Mouse (Mus musculus) spleen, postnatal 36 days (tissue): ENCODE measurements around the gene Gzf1.
A peak's percentile ranks its signal among the peaks of the same experiment; 100 is the strongest.

Experiments used
- DNase-seq, 2 experiments: peaks; one replicate each; pipeline ENCODE4 v3.0.0; 2022; ENCODE audit warnings: low spot score in 2 of 2, mixed read lengths in 1 of 2

Gene Gzf1

DNA sequence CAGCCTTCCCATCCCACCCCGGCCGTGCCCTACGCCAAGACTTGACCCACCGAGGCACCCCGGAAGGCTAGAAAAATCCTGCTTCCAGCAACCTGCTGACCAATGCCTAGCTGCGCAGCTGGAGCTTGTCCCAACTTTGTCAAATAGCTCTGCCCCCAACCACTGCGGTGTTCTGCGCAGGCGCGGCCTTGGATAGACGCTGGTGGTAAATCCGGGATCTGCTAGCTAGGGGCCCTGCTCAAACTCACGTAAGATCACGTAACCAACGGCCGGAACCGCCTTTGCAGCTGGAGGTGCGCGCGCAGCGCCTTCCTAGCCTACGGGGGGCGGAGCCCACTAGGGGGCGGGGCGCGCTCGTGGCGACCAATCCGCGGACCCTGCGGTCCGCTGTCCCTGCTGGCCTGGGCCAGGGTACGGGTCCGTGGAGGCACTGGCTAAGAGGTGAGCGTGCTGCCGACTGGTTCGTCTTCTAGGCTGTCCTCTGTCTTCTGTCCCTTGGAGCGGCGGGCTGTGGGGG lies at the start of gene Gzf1:
TSS of gene Gzf1 (plus strand) at position 249 of the 517 bp plus-strand sequence.
- peak; percentile 97 to 98 for DNase-seq

DNA sequence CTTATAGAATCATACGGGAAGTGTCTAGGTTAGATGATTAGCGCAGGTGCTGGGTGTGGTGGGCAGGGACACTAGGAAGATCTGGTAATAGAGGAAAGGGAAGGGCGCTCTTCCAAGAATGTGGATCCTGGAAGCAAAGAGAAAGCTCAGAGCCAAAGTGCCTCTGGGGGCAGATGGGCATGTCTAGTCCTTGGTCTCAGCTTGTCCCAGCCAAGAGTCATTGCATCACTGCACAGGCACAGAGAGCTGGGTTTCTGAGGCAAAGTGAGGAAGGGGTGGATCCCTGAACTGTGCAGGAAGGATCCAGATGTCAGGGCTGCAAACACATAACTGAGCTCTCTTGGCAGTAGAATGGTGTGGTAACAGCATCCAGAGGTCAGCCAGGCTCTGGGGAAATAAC lies 49.2 kb upstream of the Gzf1 start:
- DNase-seq = no peak

DNA sequence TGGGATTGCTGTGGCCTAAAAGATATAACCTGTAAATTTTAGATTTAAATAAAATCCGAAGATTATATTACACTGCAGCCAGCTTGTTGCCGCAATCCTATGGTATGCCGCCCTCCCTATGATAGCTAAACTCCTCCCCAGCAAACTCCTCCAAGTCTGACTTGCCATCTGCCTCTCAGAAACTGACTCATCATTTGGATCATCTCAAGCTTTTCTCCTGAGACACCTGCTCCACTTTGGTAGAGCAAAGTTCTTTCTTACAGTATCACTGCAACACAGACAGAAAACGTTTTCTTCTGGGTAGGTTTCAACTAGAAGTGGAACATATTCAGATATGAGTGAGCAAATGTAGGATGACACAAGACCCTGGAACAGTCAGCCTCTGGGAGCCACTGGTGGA lies 46.4 kb upstream of the Gzf1 start:
- DNase-seq = no peak

DNA sequence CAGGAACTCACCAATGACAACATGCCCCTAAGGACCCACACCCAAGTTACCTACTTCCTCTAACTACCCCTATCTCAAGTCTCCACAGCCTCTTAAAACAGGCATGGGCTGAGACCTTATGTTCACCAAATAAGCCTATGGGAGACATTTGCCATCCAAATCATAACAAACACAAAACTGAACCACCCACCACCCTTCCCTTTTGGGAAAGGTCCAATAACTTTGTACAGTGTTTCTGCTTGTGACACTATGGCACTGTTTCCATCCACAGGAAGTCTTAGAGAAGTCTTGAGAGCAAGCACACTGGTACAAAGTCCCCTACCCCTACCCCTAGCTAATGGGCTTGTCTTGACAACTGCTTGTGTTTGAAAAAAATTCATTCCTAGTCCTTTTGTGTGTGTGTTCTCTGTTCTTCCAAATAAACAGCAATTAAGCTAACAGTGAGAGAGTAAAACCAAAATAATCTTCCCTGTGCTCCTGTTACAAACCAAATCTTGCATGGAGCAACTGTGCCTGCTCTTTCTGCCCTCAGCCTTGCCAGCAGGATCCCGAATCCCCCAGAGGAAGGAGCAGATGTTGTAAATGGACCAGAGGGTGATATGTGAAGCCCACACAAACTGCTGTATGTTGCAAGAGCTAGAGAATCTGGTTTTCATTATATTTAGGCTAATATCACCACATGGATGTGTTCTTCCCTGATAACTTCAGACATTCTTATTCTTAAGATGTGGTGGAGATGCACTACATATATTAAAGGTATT lies 38.0 kb upstream of the Gzf1 start:
- DNase-seq = no peak

DNA sequence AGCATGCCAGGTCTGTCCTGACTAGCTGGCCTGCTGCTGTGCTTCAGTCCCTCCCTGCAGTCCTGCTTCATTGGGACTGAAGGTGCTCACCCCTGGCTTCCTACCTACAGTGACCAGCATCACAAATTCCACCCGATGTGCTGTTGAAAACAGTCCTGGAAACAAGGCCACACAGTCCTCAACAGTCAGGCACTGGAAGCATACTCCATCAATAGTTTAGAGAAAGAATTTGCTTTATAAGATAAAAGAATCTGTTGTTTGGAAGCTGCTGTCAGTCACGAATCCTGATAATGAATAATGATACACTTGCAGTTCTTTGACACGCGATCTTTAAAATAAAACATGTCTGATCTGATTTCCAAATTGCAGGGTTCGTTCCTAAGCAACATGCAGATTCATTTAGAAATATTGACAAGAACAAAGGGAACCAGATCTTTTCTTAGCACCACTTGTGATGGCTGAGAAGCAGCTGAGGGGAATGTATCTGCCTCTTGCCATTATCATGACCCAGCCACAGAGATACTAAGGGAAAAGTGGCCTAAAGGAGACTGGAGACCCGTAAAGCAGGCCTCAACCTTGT lies 36.3 kb upstream of the Gzf1 start:
- no peak for DNase-seq

DNA sequence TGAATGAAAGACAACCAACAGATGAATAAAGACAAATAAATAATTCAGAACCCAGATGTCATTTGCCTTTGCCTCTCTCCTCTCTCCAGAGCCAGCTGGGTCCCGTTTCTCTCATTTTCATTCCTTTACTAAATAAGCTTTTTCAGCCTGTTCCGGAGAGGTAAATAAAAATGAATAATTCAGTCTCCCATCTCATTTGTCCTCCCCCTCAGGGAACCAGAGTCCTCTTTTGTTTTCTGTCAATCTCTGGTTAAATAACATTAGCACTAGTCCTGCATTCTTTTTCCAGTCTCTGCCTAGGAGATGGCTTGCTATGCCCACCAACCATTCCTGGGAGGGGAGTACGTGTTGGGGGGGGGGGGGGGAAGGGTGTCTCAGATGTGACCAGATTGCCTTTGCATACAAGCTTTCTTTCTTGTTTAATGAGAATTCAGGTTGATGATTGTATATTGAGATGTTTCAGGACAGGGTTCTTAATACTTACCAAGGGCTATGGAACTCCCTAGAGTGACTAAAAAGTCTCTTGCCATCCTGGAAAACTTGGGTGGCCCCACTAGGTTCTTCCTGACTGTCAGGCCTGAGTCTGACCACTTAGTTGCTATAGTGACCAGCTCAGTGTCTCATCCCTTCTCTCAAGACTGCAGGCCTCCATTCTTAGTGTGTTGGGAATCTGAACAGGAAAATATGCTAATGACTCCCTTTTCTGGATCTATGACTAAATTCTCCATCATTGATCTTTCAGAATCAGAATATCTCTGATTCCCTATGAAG lies 30.1 kb upstream of the Gzf1 start:
- no peak for DNase-seq

DNA sequence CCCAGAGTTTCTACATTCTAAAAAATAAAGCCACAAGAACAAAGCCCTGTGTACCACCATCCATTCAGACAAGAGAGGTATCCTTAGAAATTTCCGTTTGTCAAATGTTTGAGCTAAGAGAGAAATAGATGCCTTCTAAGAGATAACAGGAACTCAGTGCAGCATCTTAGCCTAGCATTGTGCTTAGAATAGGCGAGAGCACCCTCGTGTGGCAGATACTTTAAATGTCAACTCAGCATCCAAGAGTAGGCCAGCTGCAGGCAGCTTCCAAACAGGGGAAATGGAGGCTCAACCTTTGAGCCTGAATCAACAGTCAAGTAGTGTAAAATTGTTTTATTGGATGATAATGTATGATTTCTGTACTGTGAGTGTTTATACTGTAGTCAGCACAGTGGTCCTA lies 25.9 kb upstream of the Gzf1 start:
- peak; percentile 46 to 47 for DNase-seq

DNA sequence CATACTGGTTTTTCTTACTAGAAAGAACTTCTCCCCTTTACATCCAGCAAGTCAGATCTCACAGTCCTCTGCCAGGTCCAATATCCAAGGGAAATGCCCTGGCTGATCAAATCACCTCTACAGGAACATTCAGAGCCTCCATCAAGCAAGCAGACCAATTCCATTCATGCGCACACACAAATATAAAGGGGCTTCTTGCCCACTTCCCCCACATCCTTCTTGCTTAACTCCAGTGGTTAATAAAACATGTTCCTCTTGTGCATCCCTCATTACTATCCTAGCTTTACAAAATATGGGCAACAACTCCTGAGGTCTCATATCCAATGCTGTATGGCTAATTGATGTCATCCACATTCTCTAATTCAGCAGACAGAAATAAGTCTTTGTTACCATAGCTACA lies 17.4 kb upstream of the Gzf1 start:
- DNase-seq = no peak

DNA sequence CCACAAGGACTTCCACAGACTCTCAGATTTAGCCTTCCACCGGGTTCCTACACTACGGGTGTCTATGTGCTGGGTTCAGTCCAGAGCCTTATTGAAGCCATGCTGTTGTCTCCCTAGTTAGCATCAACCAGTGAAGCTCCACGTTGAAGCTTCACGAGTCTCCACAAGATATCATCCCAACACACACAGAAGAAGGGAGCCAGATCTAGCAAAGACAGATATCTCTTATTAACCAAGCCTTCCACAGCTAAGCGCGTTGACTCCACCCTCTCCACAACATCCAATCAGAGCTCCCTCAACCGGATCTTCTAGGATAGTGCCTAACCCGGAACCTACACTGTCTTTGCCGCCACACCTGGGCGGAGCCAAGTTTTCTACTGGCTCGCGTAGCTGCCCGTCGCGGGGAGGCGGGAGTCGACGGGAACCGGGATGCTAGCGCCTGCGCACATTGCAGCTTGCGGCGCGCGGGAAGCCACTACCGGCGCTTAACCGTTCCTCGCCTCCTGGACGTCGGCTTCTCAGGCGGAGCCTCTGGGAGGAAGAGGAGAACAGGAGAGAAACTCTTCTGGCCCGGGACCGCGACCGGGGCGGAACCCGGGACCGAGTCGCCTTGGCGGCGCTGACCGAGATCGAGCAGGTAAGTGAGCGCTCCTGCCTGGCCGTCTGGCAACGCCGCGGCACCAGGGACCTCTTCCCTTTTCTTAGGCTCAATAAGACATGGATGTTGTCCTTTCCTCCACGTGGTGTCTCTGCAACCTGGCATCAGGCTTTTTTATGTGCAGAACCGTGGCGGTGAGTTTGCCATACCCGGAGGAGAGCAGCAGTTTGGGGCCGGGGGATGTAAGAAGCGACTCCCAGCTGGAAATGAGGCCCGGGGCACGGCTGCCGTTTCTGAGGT lies 8.4 kb upstream of the Gzf1 start, which contains the start of gene Nxt1:
TSS of gene Nxt1 (plus strand) at position 403 of the 898 bp plus-strand sequence.
- DNase-seq = peak; percentile 98 to 99

DNA sequence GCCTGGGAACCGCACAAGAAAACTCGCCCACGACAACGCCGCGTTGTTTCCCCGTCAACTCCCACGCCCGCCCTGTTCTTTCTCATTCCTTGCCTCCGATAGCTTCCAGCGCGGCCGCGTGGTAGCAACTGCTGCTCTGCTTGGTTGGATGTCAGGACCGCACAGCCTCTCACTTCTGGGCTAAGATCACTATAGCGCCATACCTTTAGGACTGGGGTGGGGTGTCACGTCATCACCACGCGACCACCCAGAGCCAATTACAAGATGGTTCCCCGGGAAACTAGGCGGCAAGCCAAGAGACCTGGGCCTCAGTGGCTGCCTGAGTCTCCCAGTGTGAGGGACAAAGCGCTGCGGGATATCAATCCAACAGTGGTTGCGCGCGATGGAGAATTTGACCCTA lies 3.0 kb upstream of the Gzf1 start:
- no peak for DNase-seq

DNA sequence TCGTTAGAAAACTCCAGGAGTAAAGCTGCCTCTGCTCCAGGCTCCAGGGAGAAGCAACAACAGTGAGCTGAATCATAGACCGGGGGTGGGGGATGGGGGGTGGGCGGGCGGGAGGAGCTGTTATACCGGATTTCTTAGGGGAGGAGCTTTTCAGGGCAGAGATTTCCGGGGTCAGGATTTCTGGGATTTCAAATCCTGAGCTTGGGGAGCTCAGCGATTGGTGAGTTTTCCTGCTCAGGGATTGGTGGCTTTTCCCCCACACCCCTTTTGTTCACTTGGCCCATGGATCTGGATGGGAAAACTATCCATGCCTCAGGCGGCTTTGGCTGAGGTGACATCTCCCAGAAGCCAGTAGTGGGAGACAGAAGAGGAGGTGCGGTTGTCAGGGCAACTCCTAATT lies 1.5 kb upstream of the Gzf1 start:
- no peak for DNase-seq

DNA sequence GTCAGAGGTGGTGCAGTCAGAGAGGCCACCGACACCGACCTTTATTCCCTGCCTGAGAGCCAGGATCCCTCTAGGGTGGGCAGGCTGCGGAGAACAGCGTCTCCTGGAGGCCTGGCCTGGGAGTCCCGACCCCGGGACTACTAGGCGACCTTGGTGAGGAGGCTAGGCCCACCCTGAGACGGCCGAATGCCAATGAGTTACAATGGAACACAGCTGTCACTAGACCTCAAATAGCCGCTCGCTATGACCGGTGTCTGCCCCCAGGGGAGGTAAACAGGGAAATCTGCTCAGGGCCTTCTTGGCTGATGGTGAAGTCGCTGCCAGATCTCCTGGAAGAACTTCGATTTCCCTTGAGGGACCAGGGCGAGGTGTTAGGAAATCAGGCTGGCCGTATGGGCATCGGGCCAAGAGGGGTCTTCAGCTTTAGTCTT lies 653 bp downstream of the Gzf1 start:
- DNase-seq = peak; percentile 18 to 41

DNA sequence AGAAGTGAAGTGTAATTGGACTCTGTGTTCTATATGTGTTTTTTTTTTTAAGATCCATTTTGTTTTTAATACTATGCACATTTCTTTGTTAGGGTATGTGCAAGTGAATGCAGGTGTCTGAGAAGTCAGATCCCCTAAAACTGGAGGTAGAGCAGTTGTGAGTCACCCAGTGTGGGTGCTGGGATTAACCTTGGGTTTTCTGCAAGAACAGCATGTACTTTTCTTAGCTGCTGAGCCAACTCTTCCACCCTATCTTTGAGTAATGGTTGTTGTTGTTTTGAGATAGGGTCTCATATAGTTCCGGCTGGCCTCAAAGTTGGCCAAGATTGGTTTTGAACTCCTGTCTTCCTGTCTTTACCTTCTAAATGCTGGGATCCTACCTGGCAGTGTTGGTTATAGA lies 2.2 kb downstream of the Gzf1 start:
- no peak for DNase-seq

DNA sequence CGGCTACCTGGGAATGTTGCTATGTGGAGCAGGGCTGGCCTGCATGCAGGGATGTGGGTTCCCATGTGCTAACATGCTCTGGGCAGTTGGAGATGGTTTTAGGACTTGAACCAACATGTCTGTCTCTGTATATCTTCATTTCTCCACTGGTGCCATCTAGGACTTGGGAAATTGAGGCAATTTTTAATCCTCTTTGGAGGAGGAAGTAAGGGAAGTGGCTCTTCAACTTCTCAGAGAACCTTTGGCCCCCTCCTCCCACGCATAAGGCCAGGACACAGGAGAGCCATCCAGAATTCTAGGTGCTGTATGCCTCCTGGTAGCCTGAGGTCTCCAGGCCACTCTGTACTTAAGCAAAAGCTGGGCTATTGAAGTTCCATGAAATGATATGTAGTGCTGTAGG lies 4.1 kb downstream of the Gzf1 start:
- DNase-seq = no peak

DNA sequence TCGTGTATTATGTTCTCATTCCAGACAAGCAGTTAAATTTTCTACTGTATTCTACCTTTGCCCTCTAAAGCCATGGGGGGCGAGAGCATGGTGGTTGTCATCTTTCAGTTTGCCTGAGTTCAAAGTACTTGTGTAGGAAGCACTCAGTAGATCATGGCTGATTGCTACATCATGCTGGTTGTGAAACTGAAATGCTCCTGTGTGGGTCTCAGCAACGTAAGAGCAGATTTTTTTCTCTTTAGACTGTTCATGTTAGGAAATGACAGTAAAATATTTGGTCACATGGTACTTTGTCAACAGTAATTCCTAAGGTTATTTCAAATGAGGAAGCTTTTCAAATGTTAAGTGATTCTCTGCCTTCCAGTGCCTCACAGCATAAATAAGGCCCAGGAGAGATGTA lies 4.9 kb downstream of the Gzf1 start:
- DNase-seq = no peak

DNA sequence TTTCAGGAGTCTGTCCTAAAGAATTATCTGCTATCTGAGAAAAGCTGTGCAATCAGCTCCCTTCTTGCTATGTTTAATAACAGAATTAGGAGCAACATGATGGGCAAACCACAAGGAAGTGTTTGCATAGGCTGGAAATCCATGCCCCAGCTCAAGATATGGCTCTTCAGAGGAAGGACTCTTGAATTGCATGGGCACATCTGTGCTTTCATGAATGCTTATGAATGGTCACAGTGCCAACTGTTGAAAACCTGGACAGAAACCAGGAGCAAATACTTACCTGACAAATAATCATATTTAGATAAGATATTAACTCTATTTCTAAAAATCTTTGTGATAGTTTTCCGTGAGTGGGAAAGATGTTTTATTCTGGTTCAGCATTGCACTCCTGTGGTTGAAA lies 6.0 kb downstream of the Gzf1 start:
- DNase-seq = no peak

DNA sequence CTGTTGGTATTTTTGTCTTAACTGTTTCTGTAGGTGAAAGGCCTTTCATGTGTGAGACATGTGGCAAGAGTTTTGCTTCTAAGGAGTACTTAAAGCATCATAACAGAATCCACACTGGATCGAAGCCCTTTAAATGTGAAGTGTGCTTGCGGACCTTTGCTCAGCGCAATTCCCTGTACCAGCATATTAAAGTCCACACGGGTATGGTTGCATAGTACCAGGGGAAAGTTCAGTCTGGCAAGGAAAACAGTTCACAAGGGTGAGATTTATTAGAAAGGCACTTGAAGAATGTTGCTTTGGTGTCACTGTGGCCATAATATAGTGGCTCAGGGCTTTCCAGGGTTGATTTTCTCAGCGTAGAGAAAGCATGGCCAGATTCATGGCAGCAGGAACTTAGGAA lies 7.1 kb downstream of the Gzf1 start:
- DNase-seq = no peak

DNA sequence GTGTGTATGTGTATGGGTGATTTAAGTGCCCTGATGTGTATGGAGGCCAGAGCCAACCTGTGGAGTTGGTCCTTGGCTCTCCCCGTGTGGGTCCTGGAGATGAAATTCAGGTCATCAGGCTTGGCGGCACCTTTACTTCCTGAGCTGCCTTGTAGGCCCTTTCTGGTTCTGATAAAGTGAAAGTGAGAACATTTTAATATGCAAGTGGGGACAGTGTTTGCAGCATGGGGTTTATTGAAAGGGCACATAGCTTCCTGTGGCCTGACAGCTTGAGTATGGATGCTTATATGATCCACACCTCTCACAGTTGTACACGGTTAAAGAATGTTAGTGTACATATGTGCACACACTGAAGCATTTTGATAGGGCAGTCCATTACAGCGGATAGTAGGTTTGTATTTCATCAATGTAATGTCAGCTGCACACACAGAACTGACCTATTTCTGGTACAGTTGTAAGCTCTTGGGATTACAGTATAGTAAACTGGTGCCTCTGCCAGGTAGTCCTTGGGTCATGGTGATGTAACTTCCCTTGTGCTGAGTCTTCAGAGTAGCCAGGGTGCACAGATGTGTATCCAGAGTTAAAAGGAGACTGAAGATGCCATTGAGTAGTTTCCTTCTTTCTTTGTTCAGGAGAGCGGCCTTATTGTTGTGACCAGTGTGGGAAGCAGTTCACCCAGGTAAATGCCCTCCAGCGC lies 8.8 kb downstream of the Gzf1 start:
- no peak for DNase-seq

DNA sequence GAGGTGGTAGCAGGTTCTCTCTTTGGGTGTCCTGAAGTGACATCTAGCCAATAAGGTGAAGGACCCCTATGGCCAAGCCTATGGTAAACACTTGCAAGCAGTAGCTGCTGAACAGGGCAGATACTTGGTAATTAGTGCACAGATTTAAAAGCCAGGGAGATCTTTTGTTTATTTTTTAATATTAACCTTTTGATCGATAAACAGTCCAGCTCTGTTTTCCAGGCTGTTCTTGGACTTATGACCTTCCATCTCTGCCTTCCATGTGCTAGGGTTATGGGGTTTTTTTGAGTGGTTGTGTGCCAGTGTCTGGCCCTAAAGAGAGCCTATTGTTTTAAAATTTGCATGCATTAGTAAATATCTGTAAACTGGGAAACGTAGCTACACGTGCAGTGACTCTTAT lies 9.5 kb downstream of the Gzf1 start:
- no peak for DNase-seq

DNA sequence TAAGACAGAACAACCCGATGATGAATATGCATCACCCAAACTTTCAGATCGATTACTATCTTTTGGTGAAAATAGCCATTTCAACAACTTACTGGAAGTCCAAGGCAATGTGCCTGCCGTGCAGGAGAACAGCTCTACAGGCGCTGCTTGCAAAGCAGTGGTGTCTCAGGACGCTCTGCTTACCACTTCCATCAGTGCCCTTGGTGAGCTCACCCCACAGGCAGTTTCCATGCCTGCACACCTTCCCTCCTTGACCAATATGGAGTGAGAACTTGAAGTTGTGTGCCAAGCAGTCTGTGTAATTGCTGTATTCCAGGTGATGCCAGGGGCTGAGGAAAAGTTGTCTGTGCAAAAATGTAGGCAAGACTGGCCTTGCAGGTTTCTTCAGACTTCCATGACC lies 10.0 kb downstream of the Gzf1 start:
- no peak for DNase-seq

DNA sequence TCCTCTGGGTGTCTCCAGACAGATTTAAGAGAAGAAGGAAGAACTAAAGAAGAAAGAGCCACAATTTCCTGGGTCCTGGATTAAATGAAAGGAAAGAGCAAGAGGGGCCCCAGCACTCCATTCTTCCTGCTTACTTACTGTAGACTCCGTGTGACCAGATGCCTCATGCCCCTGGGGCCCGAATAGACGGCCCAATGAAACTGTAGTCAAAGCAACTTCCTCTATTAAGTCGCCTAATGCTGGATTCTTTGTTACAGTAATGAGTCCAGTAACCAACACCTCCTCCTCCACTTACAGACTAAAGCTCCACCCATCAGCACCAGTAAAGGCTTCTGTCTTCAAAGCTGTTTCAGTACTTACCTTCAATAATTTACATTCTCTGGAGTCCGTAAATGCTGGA lies 17.7 kb downstream of the Gzf1 start:
- DNase-seq = peak; percentile 23 to 36
